Mouse (Mus musculus) MN1 (cell line): ENCODE measurements around the gene Gm49361.

Experiments
- DNase-seq: peaks from one replicate; pipeline ENCODE4 v3.0.0-alpha.2; 2016; ENCODE audit warnings: low spot score

Gm49361 gene

DNA sequence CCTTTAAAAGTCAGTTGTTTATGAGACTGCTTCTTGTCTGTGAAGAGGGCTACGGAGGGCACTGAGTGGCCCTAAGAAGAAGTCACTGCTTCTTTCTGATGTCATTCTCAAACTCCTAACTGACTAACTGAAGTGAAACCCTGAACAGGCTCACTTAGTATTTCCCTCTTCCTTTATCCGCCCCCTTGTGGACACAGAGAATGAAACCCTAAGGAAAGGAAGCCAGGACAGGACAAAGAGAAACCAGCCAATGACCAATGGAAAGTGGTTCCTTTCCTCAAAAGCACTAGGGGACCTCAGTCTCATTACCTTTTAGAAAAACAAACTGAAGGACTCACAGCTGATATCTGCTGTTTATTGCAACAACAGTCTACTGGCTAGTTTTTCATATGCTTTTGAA is 126.4 kb downstream of the Gm49361 start:
- peak; percentile 71 for DNase-seq

DNA sequence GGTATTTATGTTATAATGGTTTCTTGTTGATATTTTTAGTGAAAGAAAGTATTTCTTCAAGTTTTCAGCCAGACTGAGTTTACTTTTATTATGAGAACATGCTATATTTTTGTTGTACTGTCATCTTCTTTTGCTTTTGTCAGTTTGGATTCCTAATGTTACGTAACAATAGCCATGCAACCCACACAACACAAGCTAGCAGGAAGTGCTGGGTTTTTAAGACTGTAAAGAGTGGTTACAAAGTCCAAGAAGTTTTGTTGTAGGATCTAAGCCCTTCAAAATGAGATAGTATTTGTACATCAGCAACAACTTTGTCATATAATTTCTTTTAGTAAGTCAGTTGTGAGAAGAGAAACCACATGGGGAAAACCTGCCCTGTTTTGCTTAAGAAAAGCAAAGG is 128.2 kb downstream of the Gm49361 start:
- DNase-seq: no peak

DNA sequence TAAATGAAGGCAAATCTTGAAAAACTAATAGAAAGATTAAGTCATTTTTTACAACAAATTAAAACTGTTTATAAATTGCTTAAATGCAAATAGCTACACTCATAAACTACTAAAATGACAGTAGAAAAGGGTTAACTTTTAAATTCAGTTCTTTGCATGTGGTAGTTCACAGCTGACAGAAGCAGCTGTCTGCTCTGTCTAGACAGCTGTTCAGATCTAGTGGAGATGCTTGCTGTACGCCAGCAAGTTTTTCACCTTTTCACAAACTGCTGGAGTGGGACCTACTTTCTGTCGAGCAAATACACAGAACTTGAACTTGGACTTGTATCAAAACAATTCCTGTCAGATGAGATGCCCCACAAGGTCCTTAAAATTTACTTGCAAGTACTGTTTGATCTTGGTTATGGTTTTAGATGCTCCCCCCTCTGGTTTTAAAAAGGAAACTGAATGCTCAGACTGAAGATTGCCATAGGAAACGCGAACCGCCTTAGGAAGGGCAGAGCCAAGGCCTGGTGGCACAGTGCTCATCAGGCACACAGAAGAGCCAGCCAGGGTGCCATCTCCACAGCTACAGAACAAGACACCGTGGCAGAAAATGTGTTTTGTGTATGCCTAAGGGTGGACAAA is 129.5 kb downstream of the Gm49361 start:
- DNase-seq: no peak

DNA sequence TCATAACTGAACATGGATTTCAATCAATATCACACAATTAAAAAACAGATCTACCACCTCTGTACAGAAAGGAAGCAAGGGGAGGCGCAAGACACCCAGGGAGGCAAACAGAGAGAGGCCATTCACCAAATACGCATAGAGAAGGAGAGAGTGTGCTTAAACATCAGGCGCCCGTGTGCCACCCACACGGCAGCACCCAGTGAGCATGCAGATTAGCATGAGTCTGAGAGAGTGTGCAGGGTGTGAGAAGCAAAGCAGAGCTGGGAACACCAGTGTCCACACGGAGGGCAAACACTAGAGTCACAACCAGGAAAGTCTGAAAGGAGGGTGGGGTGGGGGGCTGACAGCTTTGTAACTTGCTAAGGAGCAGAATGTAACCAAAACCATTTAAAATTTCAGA is 130.1 kb downstream of the Gm49361 start:
- no peak for DNase-seq

DNA sequence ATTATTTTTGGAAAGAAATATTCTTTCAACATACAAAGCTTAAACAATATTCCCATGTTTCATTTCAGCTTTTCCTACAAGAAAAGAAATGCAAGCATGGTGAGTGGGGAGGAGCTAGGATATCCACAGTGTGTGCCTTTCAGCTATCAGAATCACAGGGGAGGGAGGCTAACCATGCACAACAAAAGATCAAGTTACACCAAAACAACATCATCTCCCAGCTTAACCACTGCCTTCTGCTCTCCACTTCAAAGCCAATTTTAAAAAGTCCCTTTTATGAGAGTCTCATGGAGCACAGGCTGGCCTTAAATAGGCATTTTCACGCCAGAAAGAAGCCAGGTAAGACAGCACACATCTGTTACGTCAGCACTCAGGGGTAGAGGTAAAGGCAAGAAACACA is 134.9 kb downstream of the Gm49361 start:
- no peak for DNase-seq

DNA sequence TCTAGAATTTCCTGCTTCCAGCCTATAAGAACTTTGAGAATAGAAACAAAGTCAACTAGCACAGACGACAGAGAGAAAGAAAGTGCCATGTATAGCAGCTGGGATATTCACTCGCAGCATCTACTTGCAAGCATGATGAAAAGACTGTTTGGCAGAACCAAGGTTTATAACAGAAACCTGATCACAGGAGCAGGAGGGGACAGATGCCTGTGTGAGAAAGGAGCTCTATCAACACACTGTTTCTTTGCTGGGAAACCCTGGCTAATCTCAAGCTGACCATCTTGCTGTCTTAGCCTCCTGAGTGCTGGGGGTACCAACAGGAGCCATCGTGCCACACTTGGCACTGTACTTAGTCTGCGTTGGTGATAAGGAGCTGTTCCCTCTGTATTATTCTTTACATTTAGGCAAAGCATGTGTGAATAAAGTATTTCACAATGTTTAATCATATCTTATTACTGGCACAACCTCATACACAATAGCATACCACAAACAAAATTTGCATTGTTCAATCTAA is 136.0 kb downstream of the Gm49361 start:
- DNase-seq: no peak

DNA sequence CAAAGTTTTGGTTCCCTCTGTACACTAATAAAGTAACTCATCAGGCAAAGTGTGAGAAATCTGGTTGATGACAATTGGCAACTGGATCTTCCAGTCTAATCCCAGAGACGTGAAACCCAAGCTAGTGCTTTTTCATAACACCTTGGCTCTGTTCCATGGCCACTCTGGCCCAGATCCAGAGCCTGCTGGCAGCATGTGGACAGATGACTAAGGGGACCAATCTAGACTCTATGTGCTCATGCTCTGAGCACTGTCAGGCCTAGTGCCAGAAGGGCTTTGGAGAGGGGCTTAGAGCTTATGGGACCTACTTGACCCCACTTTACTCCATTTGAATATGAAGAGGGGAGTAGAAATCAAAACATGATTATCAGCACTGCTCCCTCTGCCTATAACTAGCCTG is 138.4 kb downstream of the Gm49361 start:
- DNase-seq: peak; percentile 89

DNA sequence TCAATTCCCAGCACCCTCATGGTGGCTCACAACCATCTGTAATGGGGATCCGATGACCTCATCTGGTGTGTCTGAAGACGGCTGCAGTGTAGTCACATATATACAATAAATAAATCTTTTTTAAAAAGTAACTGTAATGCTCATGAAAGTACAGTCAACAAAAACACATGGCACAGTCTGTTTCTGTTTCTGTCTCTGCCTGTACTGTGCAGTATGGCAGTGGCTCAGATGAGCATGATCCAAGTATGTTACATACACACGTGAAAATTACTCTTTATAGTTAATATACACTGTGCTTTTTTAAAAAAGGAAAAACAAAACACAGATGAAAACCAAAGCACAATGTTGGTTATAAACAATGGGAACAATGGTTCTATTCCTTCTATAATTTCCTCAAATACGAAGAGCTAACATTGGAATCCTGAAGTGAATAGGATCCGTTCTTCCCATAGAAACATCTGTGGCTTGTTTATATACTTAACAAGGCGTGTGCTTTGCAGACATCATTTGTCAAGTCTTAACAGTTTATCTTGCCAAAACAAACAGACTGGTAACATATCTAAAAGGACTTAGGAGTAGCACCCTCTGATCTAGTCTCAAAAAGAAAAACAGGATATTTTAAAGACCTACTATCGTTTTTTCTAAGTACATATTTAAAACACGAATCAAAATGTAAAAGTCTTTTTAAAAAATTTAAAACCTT is 139.1 kb downstream of the Gm49361 start:
- peak; percentile 40 for DNase-seq

DNA sequence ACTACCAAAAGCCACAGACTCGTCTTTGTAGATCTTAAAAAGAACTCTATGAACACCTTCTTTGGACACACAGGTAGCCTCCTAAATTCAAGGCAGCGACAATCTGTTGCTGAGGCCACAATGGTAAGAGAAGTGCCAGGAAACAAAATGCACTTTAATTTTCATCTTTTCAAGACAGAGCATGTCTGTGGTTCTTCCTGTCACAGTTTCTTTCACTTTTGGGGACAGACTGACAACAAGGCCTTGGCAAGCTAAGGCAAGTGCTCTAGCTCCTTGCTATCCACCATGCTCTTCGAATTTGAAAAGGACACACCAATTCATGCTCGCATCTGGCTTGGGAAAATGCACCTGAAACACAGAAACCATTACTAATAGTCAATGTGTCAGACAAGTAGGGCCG is 152.6 kb downstream of the Gm49361 start:
- DNase-seq: no peak
